Mouse (Mus musculus) small intestine, adult 10 weeks (tissue): ENCODE data around the gene Lgals3bp. TPM values are rescaled to one million over a fixed set of nuclear protein-coding genes. Genes with fewer than 3 reads are reported as not detected.

Experiments used
- polyA plus RNA-seq: library from polyadenylated mRNA; stranded (reverse); fragments of 350-450 nt; fragmentation: Illumina TruSeq; extraction: RNeasy Lipid Tissue Mini Kit (QIAGEN cat#74804); gene quantifications from one replicate; pipeline ENCODE4 v1.2.3, GENCODE M21; 2014; ENCODE audit warnings: low replicate concordance

The Lgals3bp gene
- 38.8 TPM for polyA plus RNA-seq

DNA sequence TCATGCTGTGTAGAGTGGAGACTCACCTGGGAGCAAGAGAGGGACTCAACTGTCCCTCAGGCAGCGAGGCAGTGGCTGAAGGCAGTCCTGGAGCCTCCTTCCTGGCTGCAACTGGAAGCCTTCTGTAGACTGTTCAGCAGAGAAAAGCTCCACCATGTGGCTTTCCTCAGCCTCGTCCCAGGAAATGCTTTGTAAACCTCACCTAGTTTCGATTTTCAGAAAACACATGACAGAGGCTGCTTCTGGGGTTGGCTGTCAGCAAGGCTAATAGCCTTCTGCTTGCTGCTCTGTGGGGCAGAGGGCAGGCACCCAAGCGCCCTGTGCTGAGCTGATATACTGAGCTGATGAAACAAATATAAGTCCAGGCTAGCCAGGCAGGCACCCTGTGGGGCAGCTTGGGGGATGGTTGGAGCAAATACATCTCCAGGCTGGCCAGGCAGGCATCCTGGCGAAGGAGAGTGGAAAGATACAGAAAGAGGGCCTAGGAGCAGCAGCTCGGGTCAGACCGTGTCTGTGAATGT lies at the start of gene Lgals3bp:
Lgals3bp (minus strand) TSS at position 333 of the 521 bp plus-strand sequence.

DNA sequence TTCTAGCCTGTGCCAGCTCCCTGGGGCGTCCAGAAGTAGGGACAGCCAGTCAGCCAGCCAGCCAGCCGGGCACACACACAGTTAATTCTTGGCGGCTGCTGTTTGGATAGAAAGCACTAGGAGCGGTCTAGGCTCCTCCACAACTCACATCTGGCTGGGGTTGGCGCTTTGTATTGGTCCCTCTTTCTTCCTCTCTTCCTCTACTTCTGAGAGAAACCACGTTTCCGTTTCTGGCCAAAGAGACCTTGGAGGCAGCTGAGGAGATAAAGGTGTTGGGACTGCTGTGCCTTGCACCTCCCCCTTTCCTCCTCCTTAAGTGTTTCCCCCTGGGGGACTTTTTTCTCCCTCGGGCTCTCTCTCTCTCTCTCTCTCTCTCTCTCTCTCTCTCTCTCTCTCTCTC lies 26.1 kb upstream of the Lgals3bp start, which contains the start of gene C1qtnf1:
C1qtnf1 (plus strand) TSS at position 218 of the 400 bp plus-strand sequence.

DNA sequence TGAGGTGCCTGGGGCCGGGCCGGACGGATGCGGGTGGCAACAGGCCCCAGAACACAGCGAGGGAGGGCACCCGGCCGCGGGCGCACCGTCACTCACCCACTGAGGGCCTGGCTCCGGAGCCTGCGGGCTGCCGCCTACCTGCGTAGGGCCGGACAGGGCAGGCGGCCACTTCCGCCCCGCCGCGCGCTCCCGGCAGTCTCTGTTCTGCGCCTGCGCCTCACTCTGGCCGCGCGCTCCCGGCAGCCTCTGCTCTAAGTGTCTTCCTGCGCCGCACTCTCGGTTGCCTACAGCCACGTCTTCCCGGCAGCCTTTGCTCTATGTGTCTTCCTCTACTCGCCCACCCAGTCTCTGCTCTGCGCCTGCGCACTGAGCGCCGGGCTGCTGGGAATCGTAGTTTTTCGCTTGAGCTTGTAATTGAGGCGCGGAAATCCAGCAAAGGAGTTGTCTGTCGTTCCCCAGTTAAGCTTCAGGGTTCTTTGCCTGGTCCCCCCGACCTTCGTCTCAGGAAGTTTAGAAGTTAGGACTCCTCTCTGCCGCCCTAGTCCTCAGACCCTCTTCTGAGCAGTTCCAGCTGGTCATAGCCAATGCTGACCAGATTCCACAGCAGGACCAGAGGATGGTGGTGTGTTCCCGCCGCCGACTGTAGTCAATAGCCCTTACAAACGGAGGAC lies 17.1 kb upstream of the Lgals3bp start, which contains the start of gene Cant1:
Cant1 (minus strand) TSS at position 253 of the 671 bp plus-strand sequence.

DNA sequence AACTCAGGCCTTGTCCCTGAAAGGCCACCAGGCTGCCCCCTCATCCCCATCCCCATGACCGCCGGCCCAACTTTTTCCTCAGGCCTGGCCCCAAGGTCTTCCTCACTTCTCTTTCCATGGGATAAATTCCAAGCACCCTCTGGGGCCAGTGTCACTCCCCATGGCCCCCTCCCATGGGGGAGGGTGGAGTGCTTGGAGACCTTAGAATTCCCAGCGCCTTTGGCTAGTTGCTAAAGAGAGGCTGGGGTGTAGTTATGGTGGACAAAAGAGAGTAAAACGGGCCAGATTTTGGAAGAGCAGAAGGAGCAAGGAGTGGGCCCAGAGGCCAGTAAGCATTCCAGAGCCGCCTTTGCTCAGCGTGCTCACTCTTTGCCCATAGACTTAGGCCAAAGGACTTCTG lies 46.3 kb downstream of the Lgals3bp start, which contains the start of gene Timp2:
Timp2 (minus strand) TSS at position 101 of the 400 bp plus-strand sequence.

Other genes with a start within 250 kb of the Lgals3bp start
- 37.1 TPM for gene Cyth1, start 153.5 kb downstream of the Lgals3bp start, polyA plus RNA-seq
- 1.8 TPM for gene Usp36, start 111.8 kb downstream of the Lgals3bp start, polyA plus RNA-seq
- gene Cep295nl, start 59.6 kb downstream of the Lgals3bp start, polyA plus RNA-seq: not detected
- gene Timp2, start 46.4 kb downstream of the Lgals3bp start, polyA plus RNA-seq: 16.7 TPM
- gene Cant1, start 17.0 kb upstream of the Lgals3bp start, polyA plus RNA-seq: 8.5 TPM
- 0.63 TPM for gene C1qtnf1, start 26.1 kb upstream of the Lgals3bp start, polyA plus RNA-seq
- 1.1 TPM for gene Engase, start 74.7 kb upstream of the Lgals3bp start, polyA plus RNA-seq